Mouse (Mus musculus) thymus, adult 18-20 months (tissue): ENCODE measurements around the gene 4930480E11Rik.
"Not testable (repeated sequence)": the region's sequence is repeated elsewhere in the genome, so short reads cannot be mapped to it uniquely, and the experiment has no call there.

Experiments used
- DNase-seq, 2 experiments: peaks; one replicate each; pipeline ENCODE4 v3.0.0; 2022; ENCODE audit warnings: mixed read lengths in 2 of 2

The 4930480E11Rik gene

GRCm38 (mm10) chrX:78369343-78369742 is at the start of gene 4930480E11Rik:
4930480E11Rik (plus strand) TSS chrX:78369643.
- DNase-seq = no peak

DNA sequence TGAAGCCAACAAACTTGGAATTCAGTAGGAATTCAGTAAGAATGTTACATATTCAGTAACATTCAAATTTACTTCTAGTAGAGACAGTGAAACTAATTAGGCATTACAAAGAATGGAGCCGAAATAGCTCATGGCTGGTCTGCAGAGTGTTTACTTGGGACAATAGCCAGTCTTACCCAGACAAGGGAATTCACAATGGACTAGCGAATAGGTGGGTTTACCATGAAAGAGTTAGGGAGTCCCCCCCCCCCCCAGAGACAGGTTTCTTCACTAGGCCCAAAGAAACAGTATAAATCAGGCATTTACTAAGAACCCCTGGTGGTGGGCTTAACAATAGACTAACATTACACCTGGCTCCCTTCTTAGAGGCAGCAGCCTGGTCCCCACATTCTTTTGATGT is 33.9 kb downstream of the 4930480E11Rik start:
- not testable (repeated sequence) for DNase-seq
